Mouse (Mus musculus) layer of hippocampus, adult 6 months (tissue): ENCODE results near the gene Acvr1. TPM values are rescaled to one million over a fixed set of nuclear protein-coding genes. Genes with fewer than 3 reads are reported as not detected.

ENCODE experiments used
- long read RNA-seq, 2 experiments: library from polyadenylated mRNA; unstranded; transcript quantifications; one replicate each; pipeline ENCODE4 v2.0.0; 2019 to 2020
- polyA plus RNA-seq: library from polyadenylated mRNA; unstranded; fragments of <200 nt; fragmentation: Nextera tagmentation; gene quantifications from 2 replicates; pipeline ENCODE4 v1.2.3, GENCODE M21; 2021

Gene Acvr1
- polyA plus RNA-seq, result 9.6 and 11.5 TPM in 2 replicates
- long read RNA-seq, experiment 1, transcript Acvr1-204 (12 exons, 3,050 nt), result major isoform, 5 of 13 reads
- long read RNA-seq, experiment 1, partial matches to known transcripts, result 5 of 13 reads
- long read RNA-seq, experiment 1, other reads (novel, unspliced or antisense), result 2 of 13 reads
- long read RNA-seq, experiment 2, transcript Acvr1-204 (12 exons, 3,050 nt), result major isoform, 24 of 50 reads
- long read RNA-seq, experiment 2, transcript Acvr1-201 (11 exons, 2,394 nt), result minor isoform, 10 of 50 reads
- long read RNA-seq, experiment 2, partial matches to known transcripts, result 10 of 50 reads
- long read RNA-seq, experiment 2, other reads (novel, unspliced or antisense), result 6 of 50 reads

GRCm38 (mm10) chr2:58567066-58567810 lies at the start of gene Acvr1, which contains the start of gene Upp2:
Acvr1 (minus strand) TSS chr2:58567157.
Upp2 (plus strand) TSS chr2:58567298.

DNA sequence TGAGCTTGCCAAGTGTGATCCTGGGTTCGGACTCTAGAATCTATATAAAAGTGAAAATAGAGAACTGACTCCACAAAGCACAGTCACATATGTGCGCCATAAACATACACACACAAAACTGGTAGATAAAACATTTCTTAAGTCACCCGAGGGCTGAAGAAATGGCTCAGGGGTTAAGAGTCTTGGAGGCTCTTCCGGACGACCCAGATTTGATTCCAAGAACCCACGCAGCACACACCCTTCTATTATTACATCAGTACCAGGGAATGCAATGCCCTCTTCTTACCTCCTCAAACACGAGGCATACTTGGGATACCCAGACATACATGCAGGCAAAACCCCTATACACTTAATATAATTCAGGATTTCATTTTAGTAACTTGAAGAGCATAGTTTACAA lies 97.1 kb downstream of the Acvr1 start, which contains the start of gene Gm17409:
Gene Gm17409, plus strand, starts transcription at position 301 of the 400 bp plus-strand sequence.

DNA sequence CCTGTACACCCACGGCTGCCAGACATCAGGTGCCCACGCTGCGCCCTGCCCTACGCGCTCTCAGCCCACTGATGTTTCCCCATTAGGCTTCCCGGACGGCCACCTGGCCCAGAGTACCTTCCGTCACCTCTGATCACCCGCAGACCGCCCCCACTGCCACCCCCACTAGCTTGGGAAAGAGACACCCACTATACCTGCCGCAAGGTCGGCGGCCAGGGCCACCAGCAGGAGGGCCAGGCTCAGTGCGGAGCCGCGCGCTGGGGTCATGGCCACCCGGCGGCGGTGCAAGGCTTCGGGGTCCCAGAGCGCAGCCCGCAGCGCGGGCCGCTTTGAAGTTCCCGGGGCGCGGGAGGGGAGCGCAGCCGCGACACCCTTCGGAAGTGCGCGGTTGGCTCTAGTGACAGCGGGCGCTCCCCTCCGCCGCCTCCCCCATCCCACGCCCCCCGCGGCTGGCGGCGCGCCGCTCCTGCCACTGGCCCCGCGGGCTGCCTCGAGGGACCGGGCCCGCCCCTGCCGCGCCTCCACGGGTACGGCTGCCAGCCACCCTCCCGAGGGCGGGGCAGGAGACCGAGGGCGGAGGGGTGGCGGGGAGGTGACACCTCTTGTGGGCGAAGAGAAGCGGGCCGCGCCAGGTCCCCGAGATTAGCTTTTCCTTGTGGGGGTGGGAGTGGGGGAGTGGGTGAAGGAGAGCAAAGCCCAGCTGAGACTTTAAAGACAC lies 209.4 kb downstream of the Acvr1 start, which contains the start of gene Acvr1c:
Gene Acvr1c, minus strand, starts transcription at position 482 of the 718 bp plus-strand sequence.

Other genes with a start within 250 kb of the Acvr1 start
- gene Acvr1c, start 209.3 kb downstream of the Acvr1 start, polyA plus RNA-seq, result 4.3 and 6.2 TPM in 2 replicates
- gene Gm17409, start 97.0 kb downstream of the Acvr1 start, polyA plus RNA-seq, result not detected in 2 replicates
- gene Upp2, start 141 bp upstream of the Acvr1 start, polyA plus RNA-seq, result 6.5 and 8.4 TPM in 2 replicates